Mouse (Mus musculus): ENCODE data around the gene Tal1. TPM values are rescaled to one million over a fixed set of nuclear protein-coding genes. Genes with fewer than 3 reads are reported as not detected.

The Tal1 gene
- total RNA-seq (2023): 1 to 10 TPM in 1 of 2 experiments, under 1 TPM in 1; 0.74 to 1.5 TPM

GRCm38 (mm10) chr4:115056371-115056920 is at the start of gene Tal1:
TSS of gene Tal1 (plus strand) at chr4:115056426.

GRCm38 (mm10) chr4:115088611-115089338 is 32.5 kb downstream of the Tal1 start, which contains the start of gene Pdzk1ip1:
TSS of gene Pdzk1ip1 (plus strand) at chr4:115088708.

Other genes with a start within 250 kb of the Tal1 start
- not detected for gene Gm12830, start 234.7 kb upstream of the Tal1 start, total RNA-seq (2023)
- gene Foxd2, start 147.6 kb upstream of the Tal1 start, total RNA-seq (2023): 1 to 10 TPM; 1.3 to 1.4 TPM
- gene Foxe3, start 130.4 kb upstream of the Tal1 start, total RNA-seq (2023): not detected
- gene Cmpk1, start 69.2 kb upstream of the Tal1 start, total RNA-seq (2023): 10 to 100 TPM; 37.4 to 46.6 TPM
- gene Stil, start 56.3 kb upstream of the Tal1 start, total RNA-seq (2023): 1 to 10 TPM; 1.5 to 2.3 TPM
- gene Pdzk1ip1, start 32.3 kb downstream of the Tal1 start, total RNA-seq (2023): 1 to 10 TPM in 1 of 2 experiments, not detected in 1; 1.7 TPM
- gene Cyp4x1, start 77.9 kb downstream of the Tal1 start, total RNA-seq (2023): not detected
- gene Cyp4a29, start 185.7 kb downstream of the Tal1 start, total RNA-seq (2023): not detected
- gene Cyp4a12a, start 242.6 kb downstream of the Tal1 start, total RNA-seq (2023): not detected